Comparison of ENCODE assay signal across 16 mouse cellular contexts in the genomic region with DNA sequence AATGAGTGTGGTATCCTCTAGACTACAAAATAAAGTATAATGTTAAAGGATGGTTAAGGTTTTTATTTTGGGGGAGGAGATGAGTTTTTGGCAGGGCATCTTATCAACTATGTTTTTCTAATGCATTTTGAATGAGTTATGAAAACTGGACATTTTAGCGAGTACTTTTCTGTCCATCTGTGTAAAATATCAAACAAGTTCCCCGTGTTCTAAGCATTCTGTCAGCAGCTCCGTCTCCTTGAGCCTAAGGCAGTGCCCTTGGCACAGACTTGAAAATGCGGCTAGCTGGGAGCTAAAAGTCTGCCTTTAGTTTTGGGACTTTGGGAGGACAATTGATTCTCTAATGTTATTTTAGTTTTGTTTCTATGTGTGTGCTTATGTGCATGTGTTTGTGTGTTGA.
"Had no signal": no experiment of that assay in that cellular context is flagged by ENCODE, and none has a peak within 500 bp of the region (broad histone marks: within the 10 kb centered on the region; RNA-seq: fewer than 3 reads in every experiment).

No protein-coding gene starts in this region.

- H3K9ac ChIP-seq: neural tube, embryonic 13.5 days; neural tube, embryonic 15.5 days; stomach, embryonic 15.5 days had no signal

- H3K36me3 ChIP-seq: neural tube, embryonic 13.5 days; neural tube, embryonic 15.5 days; stomach, embryonic 15.5 days had no signal

- H3K4me3 ChIP-seq: neural tube, embryonic 13.5 days; neural tube, embryonic 15.5 days; stomach, embryonic 15.5 days had no signal

- H3K4me1 ChIP-seq: neural tube, embryonic 13.5 days; neural tube, embryonic 15.5 days; stomach, embryonic 15.5 days had no signal

- H3K27ac ChIP-seq: neural tube, embryonic 13.5 days; neural tube, embryonic 15.5 days; stomach, embryonic 15.5 days; stomach, postnatal 0 days had no signal

- H3K27me3 ChIP-seq: neural tube, embryonic 13.5 days; neural tube, embryonic 15.5 days; stomach, embryonic 15.5 days had no signal

- DNase-seq: retina, postnatal 1 day; right cerebral cortex, adult 18-20 months; right cerebral cortex, postnatal 14 days; right cerebral cortex, postnatal 25 days; right cerebral cortex, postnatal 4 days; spleen, adult 18-20 months; thymus, adult 18-20 months; thymus, adult 2 months; thymus, postnatal 14 days; thymus, postnatal 25 days; thymus, postnatal 36 days; thymus, postnatal 4 days had no signal

- H3K4me2 ChIP-seq: neural tube, embryonic 13.5 days; neural tube, embryonic 15.5 days; stomach, embryonic 15.5 days had no signal

- H3K9me3 ChIP-seq: neural tube, embryonic 13.5 days; neural tube, embryonic 15.5 days; stomach, embryonic 15.5 days had no signal
